Comparison of ENCODE assay signal across 12 mouse cellular contexts in genomic region chr19:57223686-57224085, GRCm38 (mm10).
"Had no signal": no experiment of that assay in that cellular context is flagged by ENCODE, and none has a peak within 500 bp of the region (broad histone marks: within the 10 kb centered on the region; RNA-seq: fewer than 3 reads in every experiment).

No protein-coding gene starts in this region.

- H3K9ac ChIP-seq: limb, embryonic 12.5 days; liver, embryonic 13.5 days; liver, postnatal 0 days; midbrain, embryonic 12.5 days; stomach, embryonic 15.5 days had no signal

- H3K36me3 ChIP-seq: limb, embryonic 12.5 days; liver, embryonic 13.5 days; midbrain, embryonic 12.5 days; stomach, embryonic 15.5 days had no signal

- H3K27ac ChIP-seq: limb, embryonic 12.5 days; liver, embryonic 13.5 days; midbrain, embryonic 12.5 days; stomach, embryonic 15.5 days had no signal

- H3K9me3 ChIP-seq: limb, embryonic 12.5 days; liver, embryonic 13.5 days; midbrain, embryonic 12.5 days; stomach, embryonic 15.5 days had no signal

- ATAC-seq: midbrain, embryonic 16.5 days had no signal

- H3K27me3 ChIP-seq: limb, embryonic 12.5 days; liver, embryonic 13.5 days; midbrain, embryonic 12.5 days; stomach, embryonic 15.5 days had no signal

- H3K4me1 ChIP-seq: stomach, embryonic 15.5 days had no signal

- DNase-seq: kidney, postnatal 25 days; layer of hippocampus, adult 9-11 months; layer of hippocampus, postnatal 36 days; liver; liver, embryonic 13.5 days; right cerebral cortex, postnatal 14 days; thymus, postnatal 36 days had no signal

- H3K4me2 ChIP-seq: limb, embryonic 12.5 days; liver, embryonic 13.5 days; midbrain, embryonic 12.5 days; stomach, embryonic 15.5 days had no signal

- H3K4me3 ChIP-seq: limb, embryonic 12.5 days; liver, embryonic 13.5 days; midbrain, embryonic 12.5 days; stomach, embryonic 15.5 days had no signal
